Mouse (Mus musculus) E14TG2a.4 (cell line): ENCODE results near the gene Clec2g.

Experiments
- CTCF ChIP-seq: conservative IDR thresholded peaks from 2 replicates; pipeline ENCODE4 v1.5.1; 2014; ENCODE audit warnings: low read length
- POU5F1 ChIP-seq: IDR thresholded peaks from 2 replicates; pipeline ENCODE4 v1.6.1; 2014; ENCODE audit warnings: low read length, borderline replicate concordance

GRCm38 (mm10) chr6:129027451-129028248 lies 93.5 kb downstream of the Clec2g start:
- no peak for TF ChIP-seq CTCF
- no peak for TF ChIP-seq POU5F1
